Mouse (Mus musculus) embryonic facial prominence, embryonic 12.5 days (tissue): ENCODE measurements around the gene Cd8b1. TPM values are rescaled to one million over a fixed set of nuclear protein-coding genes. Genes with fewer than 3 reads are reported as not detected.
"Not testable (repeated sequence)": the region's sequence is repeated elsewhere in the genome, so short reads cannot be mapped to it uniquely, and the experiment has no call there.

Source experiments
- ATAC-seq: fragments of 200-750 bp; cut with Nextera tagmentation; 2 replicates; pipeline ENCODE4 v1.8.0; 2017; ENCODE audit not compliant: insufficient number of reproducible peaks, insufficient read depth, low FRiP score, low TSS enrichment
- H3K27ac ChIP-seq: fragments of 300-500 bp; sonication (generic); 2 replicates; pipeline ENCODE4 v1.5.1; 2016; ENCODE audit warnings: mild to moderate bottlenecking
- H3K27me3 ChIP-seq: fragments of 300-500 bp; sonication (generic); 2 replicates; pipeline ENCODE4 v1.6.1; 2016; ENCODE audit warnings: mild to moderate bottlenecking, moderate library complexity
- H3K36me3 ChIP-seq: fragments of 300-500 bp; sonication (generic); 2 replicates; pipeline ENCODE4 v1.6.1; 2016; ENCODE audit warnings: mild to moderate bottlenecking
- H3K4me1 ChIP-seq: fragments of 300-500 bp; sonication (generic); 2 replicates; pipeline ENCODE4 v1.6.1; 2016
- H3K4me2 ChIP-seq: fragments of 300-500 bp; sonication (generic); replicated peaks from 2 replicates; pipeline ENCODE4 v1.6.1; 2016; ENCODE audit warnings: mild to moderate bottlenecking, moderate library complexity
- H3K4me3 ChIP-seq: fragments of 300-500 bp; sonication (generic); 2 replicates; pipeline ENCODE4 v1.5.1; 2016; ENCODE audit warnings: mild to moderate bottlenecking
- H3K9ac ChIP-seq: fragments of 300-500 bp; sonication (generic); 2 replicates; pipeline ENCODE4 v1.6.1; 2016; ENCODE audit warnings: mild to moderate bottlenecking, moderate library complexity
- H3K9me3 ChIP-seq: fragments of 300-500 bp; sonication (generic); 2 replicates; pipeline ENCODE4 v1.6.1; 2016; ENCODE audit warnings: mild to moderate bottlenecking, moderate library complexity
- WGBS: fragments of 180-500 bp; shearing (Covaris S2); methylation state at CpG from one replicate; pipeline ENCODE4 v1.1.7; 2016; 5-methylcytosine and 5-hydroxymethylcytosine counted together
- polyA plus RNA-seq: library from polyadenylated mRNA; unstranded; fragments of >200 nt; fragmentation: Nextera tagmentation; extraction: Ambion mirVana; gene quantifications from 2 replicates; pipeline ENCODE4 v1.2.1, GENCODE M21; 2016

Cd8b1 gene
- polyA plus RNA-seq, 1 experiment from 2014 or later: 0.14 TPM

DNA sequence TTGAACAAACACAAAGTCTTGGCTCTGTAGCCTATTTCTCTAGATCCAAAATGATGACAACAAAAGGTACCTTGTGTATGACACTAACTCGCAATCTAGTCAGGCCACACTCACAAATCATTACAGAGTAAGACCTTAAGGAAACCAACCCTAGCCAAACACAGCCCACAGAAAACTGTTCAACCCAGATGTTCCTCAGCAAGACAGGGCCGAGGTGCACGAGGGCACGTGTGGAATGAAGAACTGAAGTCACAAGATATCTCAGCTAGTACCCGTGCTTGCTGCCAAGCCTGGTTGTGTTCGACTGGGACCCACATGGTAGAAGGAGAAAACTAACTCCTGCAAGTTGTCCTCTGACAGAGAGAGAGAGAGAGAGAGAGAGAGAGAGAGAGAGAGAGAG, 7.3 kb downstream of the Cd8b1 start:
- Histone ChIP-seq H3K36me3 (no peaks in the 10 kb centered on the region), H3K9ac (no peak overlapping the region), H3K4me2 (no peak overlapping the region), H3K27ac (no peak overlapping the region), H3K9me3 (no peaks in the 10 kb centered on the region), H3K4me3 (no peak overlapping the region), H3K27me3 (no peaks in the 10 kb centered on the region), H3K4me1 (no peaks in the 10 kb centered on the region)
- 87% methylated on average over 6 of the region's 6 CpGs for WGBS
- ATAC-seq: no peak

DNA sequence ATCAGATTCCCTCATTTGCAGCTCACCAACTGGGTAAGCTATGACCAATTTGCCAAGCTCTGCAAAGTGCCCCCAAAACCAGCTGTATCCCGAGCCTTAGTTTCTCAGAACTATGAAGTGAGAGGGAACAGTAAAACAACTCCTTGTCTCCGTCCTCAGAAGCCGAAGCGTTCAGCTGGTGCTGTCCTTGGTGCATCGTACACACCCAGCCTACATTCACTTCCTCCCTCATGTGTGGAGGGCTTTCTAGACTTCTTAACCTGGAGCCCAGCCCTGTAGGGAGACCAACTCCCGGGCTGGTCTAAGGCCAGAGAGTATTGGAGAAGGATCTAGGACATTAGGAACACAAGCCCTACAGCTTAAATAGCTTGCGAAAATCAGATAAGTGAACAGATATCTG, 7.9 kb downstream of the Cd8b1 start:
- Histone ChIP-seq H3K9me3 (no peaks in the 10 kb centered on the region), H3K36me3 (no peaks in the 10 kb centered on the region), H3K4me1 (no peaks in the 10 kb centered on the region), H3K27ac (no peak overlapping the region), H3K27me3 (no peaks in the 10 kb centered on the region), H3K4me2 (no peak overlapping the region), H3K4me3 (no peak overlapping the region), H3K9ac (no peak overlapping the region)
- ATAC-seq: no peak
- WGBS: 82% methylated on average over 7 of the region's 7 CpGs

DNA sequence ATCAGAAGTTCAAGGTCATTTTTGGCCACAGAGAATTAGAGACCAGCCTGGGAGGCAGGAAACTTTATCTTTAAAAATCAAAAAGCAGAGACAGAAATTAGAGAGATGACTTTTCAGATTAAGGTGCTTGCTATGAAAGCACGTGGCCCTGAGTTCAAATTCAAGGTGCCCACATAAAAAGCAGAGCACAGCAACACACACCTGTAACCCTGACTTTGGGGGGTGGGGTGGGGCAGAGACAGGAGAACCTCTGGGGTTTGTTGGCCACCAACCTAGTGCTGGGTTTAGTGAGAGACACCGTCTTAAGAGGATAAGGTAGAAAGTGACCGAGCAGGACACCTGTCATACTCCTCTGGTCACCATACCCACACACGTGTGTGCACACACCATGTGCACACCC, 8.9 kb downstream of the Cd8b1 start:
- 89% methylated on average over 2 of the region's 4 CpGs for WGBS
- not testable (repeated sequence) for H3K27ac ChIP-seq, ATAC-seq

DNA sequence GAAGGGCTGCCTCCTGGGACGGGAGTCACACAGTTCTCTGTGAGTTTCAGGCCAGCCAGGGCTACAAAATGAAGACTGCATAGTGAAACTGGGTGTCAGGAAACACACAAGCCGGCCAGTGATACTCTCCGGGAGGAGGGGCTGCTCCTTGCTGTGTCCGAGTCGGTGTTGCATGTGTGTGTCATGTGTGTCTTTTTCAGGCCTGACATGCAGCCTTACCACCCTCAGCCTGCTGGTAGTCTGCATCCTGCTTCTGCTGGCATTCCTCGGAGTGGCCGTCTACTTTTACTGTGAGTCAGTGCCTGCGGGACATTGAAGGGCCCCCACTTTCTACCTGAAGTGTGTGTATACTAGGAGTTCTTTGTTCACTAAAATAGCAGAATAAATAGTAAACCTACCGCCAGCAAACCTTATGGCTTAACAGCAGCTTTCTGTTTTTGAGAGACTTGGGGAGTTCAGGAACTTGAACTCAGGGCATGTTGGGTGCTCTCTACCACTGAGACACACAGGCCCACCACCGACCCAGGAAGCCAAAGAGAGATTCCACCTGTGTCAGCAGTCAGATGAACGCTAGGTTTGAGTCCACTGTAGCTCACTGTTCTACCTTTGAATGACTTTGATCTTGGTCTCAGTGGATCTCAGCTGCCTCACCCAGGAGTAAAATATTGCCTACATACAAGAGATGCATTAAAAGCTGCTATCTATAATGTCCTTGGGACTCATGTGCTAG, 9.8 kb downstream of the Cd8b1 start:
- H3K9ac ChIP-seq: no peak overlapping the region
- H3K27ac ChIP-seq: no peak overlapping the region
- H3K36me3 ChIP-seq: no peaks in the 10 kb centered on the region
- H3K4me3 ChIP-seq: no peak overlapping the region
- H3K9me3 ChIP-seq: no peaks in the 10 kb centered on the region
- WGBS: 82% methylated on average over 11 of the region's 11 CpGs
- no peaks in the 10 kb centered on the region for H3K27me3 ChIP-seq
- ATAC-seq: no peak
- H3K4me1 ChIP-seq: no peaks in the 10 kb centered on the region
- H3K4me2 ChIP-seq: no peak overlapping the region

More for the DNA sequence above, 8.9 kb downstream of the Cd8b1 start:
- H3K9ac ChIP-seq, H3K4me3 ChIP-seq, H3K36me3 ChIP-seq, H3K4me1 ChIP-seq, H3K4me2 ChIP-seq, H3K27me3 ChIP-seq, H3K9me3 ChIP-seq: not testable (repeated sequence)

DNA sequence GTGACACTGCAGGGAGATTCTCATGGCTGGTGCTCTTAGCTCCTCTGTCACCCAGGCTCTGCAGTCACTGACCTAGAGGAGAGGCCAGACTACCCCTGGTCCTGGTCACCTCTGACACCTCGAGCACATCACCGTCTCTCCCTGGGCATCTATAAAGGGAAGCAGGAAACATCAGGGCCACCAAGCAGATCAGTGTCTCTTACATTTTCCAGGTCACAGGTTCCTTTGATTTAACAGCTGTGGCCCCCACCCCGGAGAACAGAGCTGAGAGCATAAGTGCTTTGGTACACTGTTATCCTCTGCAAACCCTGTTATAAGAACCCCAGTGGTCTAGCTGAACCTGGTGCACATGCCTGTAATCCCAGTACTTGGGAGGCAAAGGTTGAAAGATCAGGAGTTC, 10.4 kb downstream of the Cd8b1 start:
- no peaks in the 10 kb centered on the region for H3K9me3 ChIP-seq
- H3K27me3 ChIP-seq: no peaks in the 10 kb centered on the region
- no peak overlapping the region for H3K4me3 ChIP-seq
- H3K9ac ChIP-seq: no peak overlapping the region
- 78% methylated on average over 3 of the region's 3 CpGs for WGBS
- no peak overlapping the region for H3K27ac ChIP-seq
- no peak overlapping the region for H3K4me2 ChIP-seq
- ATAC-seq: no peak
- no peaks in the 10 kb centered on the region for H3K4me1 ChIP-seq
- no peaks in the 10 kb centered on the region for H3K36me3 ChIP-seq

DNA sequence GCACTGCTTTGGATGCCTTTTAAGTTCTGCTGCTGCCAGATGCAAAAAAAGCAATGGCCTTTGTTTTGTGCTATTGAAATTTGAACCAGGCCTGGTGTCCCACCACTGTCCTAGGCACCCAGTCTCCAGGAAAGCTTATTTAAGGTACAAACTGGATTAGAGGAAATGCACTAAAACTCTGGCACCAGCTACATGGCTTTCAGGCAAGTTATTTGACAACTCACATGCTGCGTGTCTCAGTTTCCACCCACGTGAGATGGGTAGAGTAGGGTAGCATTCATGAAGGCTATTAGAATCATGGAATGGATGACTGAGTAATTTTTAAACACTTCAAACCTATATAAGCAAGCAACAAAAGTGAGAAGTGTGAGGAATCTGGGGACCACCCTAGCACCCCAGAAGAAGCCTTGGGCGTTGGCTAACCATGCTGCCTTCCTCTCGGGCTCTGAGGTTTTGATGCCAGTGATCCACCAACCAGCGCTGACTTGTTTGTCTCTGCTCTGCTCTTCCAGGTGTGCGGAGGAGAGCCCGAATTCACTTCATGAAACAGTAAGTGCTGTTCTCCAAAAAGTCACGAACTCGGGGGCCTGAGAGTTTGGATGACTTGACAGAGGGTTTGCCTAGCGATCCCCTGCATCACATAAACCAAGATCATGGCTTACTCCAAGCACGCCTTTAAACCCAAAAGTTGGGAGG, 11.1 kb downstream of the Cd8b1 start:
- 90% methylated on average over 11 of the region's 11 CpGs for WGBS
- no peaks in the 10 kb centered on the region for H3K27me3 ChIP-seq
- no peaks in the 10 kb centered on the region for H3K36me3 ChIP-seq
- no peak overlapping the region for H3K9ac ChIP-seq
- no peak overlapping the region for H3K27ac ChIP-seq
- H3K9me3 ChIP-seq: no peaks in the 10 kb centered on the region
- H3K4me2 ChIP-seq: no peak overlapping the region
- ATAC-seq: no peak
- H3K4me3 ChIP-seq: no peak overlapping the region
- no peaks in the 10 kb centered on the region for H3K4me1 ChIP-seq

DNA sequence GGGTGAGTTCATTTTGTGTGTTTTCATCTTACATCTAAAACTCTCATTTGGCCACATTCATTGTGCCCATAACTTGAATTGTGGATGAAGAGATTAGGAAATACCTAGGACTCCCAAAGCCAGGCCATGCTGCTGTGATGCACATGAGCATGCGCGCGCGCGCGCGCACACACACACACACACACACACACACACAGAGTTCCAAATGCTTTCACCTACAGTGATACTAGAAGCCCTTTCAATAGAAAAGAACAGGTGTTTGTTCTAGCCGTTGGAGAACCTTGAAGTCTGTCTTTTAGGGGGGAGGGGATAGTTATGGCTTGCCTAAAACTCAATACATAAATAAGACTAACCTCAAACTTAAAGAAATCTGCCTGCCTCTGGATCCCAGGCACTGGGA, 15.1 kb downstream of the Cd8b1 start:
- no peak overlapping the region for H3K4me3 ChIP-seq
- H3K4me2 ChIP-seq: no peak overlapping the region
- no peak overlapping the region for H3K9ac ChIP-seq
- no peak overlapping the region for H3K27ac ChIP-seq
- H3K27me3 ChIP-seq: no peaks in the 10 kb centered on the region
- no peaks in the 10 kb centered on the region for H3K9me3 ChIP-seq
- no peaks in the 10 kb centered on the region for H3K36me3 ChIP-seq
- ATAC-seq: no peak
- 95% methylated on average over 8 of the region's 8 CpGs for WGBS
- no peaks in the 10 kb centered on the region for H3K4me1 ChIP-seq

DNA sequence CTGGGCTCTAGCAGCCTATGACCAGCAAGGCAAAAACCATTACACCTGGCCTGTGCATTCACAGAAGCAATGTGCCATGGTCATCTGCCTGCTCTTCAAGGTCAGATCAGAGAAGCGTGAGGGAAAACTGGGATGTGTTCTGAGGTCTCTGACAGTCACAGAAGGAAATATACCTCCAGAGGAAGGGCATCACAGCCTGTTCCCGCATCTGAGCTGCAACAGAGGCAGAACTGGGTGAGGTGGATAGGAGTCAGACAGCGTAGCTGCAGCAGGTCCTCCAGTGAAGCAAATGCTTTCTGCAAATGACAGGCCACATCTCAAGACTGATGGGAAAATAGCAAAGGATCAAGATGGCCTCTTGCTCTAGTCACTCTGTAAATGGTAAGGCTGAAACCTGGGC, 16.4 kb downstream of the Cd8b1 start:
- H3K4me2 ChIP-seq: no peak overlapping the region
- H3K4me3 ChIP-seq: no peak overlapping the region
- no peak overlapping the region for H3K9ac ChIP-seq
- H3K27me3 ChIP-seq: no peaks in the 10 kb centered on the region
- no peak overlapping the region for H3K27ac ChIP-seq
- no peaks in the 10 kb centered on the region for H3K36me3 ChIP-seq
- H3K9me3 ChIP-seq: no peaks in the 10 kb centered on the region
- no peak for ATAC-seq
- no peaks in the 10 kb centered on the region for H3K4me1 ChIP-seq
- whole genome bisulfite sequencing: 86% methylated on average over 3 of the region's 3 CpGs

DNA sequence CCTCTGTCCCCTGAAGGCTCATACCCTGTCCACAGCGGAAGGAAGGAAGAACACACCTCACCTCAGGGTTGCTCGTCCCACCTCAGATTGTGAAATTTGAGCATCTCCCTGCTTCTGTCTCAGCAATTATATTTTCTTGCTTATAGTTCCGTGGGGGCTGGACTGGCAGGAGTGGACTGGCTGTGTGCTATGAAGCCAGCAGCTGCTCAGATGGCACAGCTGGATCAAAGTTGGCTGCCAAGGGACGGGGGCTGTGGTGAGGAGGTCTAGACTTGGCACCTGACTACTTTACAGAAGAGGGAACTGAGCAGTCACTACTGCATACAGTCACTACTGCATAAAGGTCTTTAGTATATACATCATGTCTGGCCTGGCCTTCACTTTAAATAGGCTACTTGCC, 16.8 kb downstream of the Cd8b1 start:
- no peaks in the 10 kb centered on the region for H3K4me1 ChIP-seq
- no peak overlapping the region for H3K9ac ChIP-seq
- no peak overlapping the region for H3K4me2 ChIP-seq
- no peak overlapping the region for H3K4me3 ChIP-seq
- no peaks in the 10 kb centered on the region for H3K27me3 ChIP-seq
- H3K9me3 ChIP-seq: no peaks in the 10 kb centered on the region
- H3K27ac ChIP-seq: no peak overlapping the region
- WGBS: 76% methylated on average over 4 of the region's 4 CpGs
- no peaks in the 10 kb centered on the region for H3K36me3 ChIP-seq
- ATAC-seq: no peak

DNA sequence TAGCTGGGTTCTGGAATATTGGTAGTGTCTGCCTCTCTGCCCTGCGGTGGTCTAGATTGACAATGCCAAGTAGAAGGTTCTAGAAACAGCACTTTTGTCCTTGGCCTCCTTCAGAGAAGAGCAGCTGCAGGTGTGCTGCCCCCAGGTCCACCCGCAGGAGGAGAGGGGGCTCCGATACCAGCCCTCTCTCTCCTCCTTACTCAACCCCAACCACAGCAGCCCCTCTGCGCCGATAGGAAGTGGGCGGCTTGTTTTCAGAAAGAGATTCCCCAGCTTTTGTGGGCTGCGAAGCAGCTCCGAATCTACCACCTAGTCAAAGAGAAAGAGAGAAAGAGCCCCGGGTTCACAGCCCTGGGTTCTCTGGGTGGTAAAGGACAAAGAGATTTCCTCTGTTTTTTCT, 18.6 kb downstream of the Cd8b1 start:
- Histone ChIP-seq H3K4me2 (no peak overlapping the region), H3K36me3 (no peaks in the 10 kb centered on the region), H3K4me3 (no peak overlapping the region), H3K27ac (no peak overlapping the region), H3K9me3 (no peaks in the 10 kb centered on the region), H3K27me3 (no peaks in the 10 kb centered on the region), H3K9ac (no peak overlapping the region), H3K4me1 (no peaks in the 10 kb centered on the region)
- WGBS: 86% methylated on average over 9 of the region's 9 CpGs
- ATAC-seq: no peak

DNA sequence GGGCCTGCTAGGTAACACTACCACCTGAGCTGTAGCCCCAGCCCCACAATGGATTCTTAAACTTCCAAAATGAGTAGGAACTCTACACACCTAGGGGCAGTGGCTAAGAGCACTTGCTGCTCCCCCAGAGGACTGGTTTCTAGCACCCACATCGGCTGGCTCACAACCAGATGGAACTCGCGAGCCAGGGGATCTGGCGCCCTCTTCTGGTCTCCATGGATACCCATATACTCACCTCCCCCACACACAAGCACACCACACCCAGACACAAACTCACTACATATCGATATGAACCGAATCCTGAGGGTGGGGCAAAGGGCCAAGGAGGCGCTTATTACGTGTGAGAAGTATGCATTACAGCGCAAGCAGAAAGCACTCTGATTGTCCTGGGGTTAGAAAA, 25.4 kb downstream of the Cd8b1 start:
- Histone ChIP-seq H3K27me3 (no peaks in the 10 kb centered on the region), H3K9ac (no peak overlapping the region), H3K27ac (no peak overlapping the region), H3K4me3 (no peak overlapping the region), H3K4me2 (no peak overlapping the region), H3K36me3 (no peaks in the 10 kb centered on the region), H3K9me3 (no peaks in the 10 kb centered on the region), H3K4me1 (no peaks in the 10 kb centered on the region)
- WGBS: 96% methylated on average over 9 of the region's 9 CpGs
- ATAC-seq: no peak

DNA sequence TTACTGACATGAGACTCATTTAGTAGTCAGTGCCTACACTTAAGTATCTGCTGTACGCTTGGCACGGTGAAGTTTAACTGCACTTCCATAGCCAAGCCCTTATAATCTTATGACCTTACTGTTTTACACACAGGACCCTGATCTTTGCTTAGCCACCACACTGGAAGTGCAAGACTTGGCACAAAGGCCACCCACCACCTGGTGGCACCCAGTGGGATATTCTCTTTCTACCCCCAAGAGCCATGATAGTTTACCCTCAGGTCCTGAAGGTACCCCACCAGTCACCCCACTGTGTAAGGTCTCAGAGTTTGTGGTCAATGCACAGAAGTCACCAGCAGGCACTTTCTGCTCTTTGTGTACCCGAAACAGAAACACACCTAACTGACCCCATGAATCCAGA, 28.6 kb downstream of the Cd8b1 start:
- Histone ChIP-seq H3K4me2 (no peak overlapping the region), H3K27ac (no peak overlapping the region), H3K27me3 (no peaks in the 10 kb centered on the region), H3K9ac (no peak overlapping the region), H3K4me1 (no peaks in the 10 kb centered on the region), H3K9me3 (no peaks in the 10 kb centered on the region), H3K36me3 (no peaks in the 10 kb centered on the region), H3K4me3 (no peak overlapping the region)
- no peak for ATAC-seq
- WGBS: 96% methylated on average over 3 of the region's 3 CpGs
